Mouse (Mus musculus): ENCODE data around the gene Nuak1. TPM values are rescaled to one million over a fixed set of nuclear protein-coding genes. Genes with fewer than 3 reads are reported as not detected.

The Nuak1 gene
- polyA plus RNA-seq, 1 experiment: 5.7 TPM

GRCm38 (mm10) chr10:84465511-84465910 is 25.1 kb upstream of the Nuak1 start:
- Histone ChIP-seq H3K4me3 (ENCODE audit: control insufficient read depth, insufficient read depth, low read length) (no peak overlapping the region), H3K27me3 (ENCODE audit: control insufficient read depth, insufficient read depth, low read length) (no peaks in the 10 kb centered on the region), H3K36me3 (ENCODE audit: control insufficient read depth, insufficient read depth, low read length) (no peaks in the 10 kb centered on the region), H3K4me1 (replicated peaks; ENCODE audit: control insufficient read depth, insufficient read depth, low read length) (no peaks in the 10 kb centered on the region), H3K27ac (ENCODE audit: control insufficient read depth, insufficient read depth, low read length) (no peak overlapping the region)
- no peak for TF ChIP-seq POLR2A (IDR thresholded peaks at IDR 0.05; ENCODE audit: control insufficient read depth, extremely low read depth, insufficient read depth, low read length, poor library complexity)
- no peak for TF ChIP-seq CTCF (IDR thresholded peaks at IDR 0.05; ENCODE audit: borderline replicate concordance, control insufficient read depth, extremely low read depth, insufficient read depth, low read length, poor library complexity)
- 92% methylated on average over 4 of the region's 4 CpGs for WGBS
- DNase-seq: no peak

GRCm38 (mm10) chr10:84460420-84461101 is 20.2 kb upstream of the Nuak1 start:
- no peaks in the 10 kb centered on the region for H3K4me1 ChIP-seq (replicated peaks; ENCODE audit: control insufficient read depth, insufficient read depth, low read length)
- no peaks in the 10 kb centered on the region for H3K27me3 ChIP-seq (ENCODE audit: control insufficient read depth, insufficient read depth, low read length)
- TF ChIP-seq CTCF (IDR thresholded peaks at IDR 0.05; ENCODE audit: borderline replicate concordance, control insufficient read depth, extremely low read depth, insufficient read depth, low read length, poor library complexity) (no peak), POLR2A (IDR thresholded peaks at IDR 0.05; ENCODE audit: control insufficient read depth, extremely low read depth, insufficient read depth, low read length, poor library complexity) (no peak)
- 83% methylated on average over 8 of the region's 8 CpGs for WGBS
- H3K4me3 ChIP-seq (ENCODE audit: control insufficient read depth, insufficient read depth, low read length): no peak overlapping the region
- H3K27ac ChIP-seq (ENCODE audit: control insufficient read depth, insufficient read depth, low read length): no peak overlapping the region
- no peaks in the 10 kb centered on the region for H3K36me3 ChIP-seq (ENCODE audit: control insufficient read depth, insufficient read depth, low read length)
- no peak for DNase-seq

DNA sequence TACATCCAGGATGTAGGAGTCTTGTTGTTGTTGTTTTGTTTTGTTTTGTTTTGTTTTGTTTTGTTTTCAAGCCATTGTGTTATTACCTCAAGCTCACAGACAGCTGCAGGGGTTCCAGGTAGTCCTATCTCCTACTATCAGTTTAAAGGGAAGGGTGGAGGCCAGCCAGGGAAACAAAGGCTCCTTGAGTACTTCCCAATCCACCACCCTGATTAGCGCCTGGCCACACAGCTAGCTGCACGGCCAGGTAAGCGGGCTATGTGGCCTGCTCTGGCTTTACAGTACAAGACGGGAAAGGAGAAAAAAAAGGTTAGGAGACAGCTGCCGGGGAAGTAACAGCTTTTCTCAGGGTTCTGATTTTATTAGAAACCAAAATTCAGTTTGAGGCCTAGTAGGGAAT is 17.7 kb upstream of the Nuak1 start:
- Histone ChIP-seq H3K4me1 (replicated peaks; ENCODE audit: control insufficient read depth, insufficient read depth, low read length) (no peaks in the 10 kb centered on the region), H3K27ac (ENCODE audit: control insufficient read depth, insufficient read depth, low read length) (no peak overlapping the region), H3K4me3 (ENCODE audit: control insufficient read depth, insufficient read depth, low read length) (no peak overlapping the region), H3K36me3 (ENCODE audit: control insufficient read depth, insufficient read depth, low read length) (no peaks in the 10 kb centered on the region), H3K27me3 (ENCODE audit: control insufficient read depth, insufficient read depth, low read length) (no peaks in the 10 kb centered on the region)
- TF ChIP-seq CTCF (IDR thresholded peaks at IDR 0.05; ENCODE audit: borderline replicate concordance, control insufficient read depth, extremely low read depth, insufficient read depth, low read length, poor library complexity) (no peak), POLR2A (IDR thresholded peaks at IDR 0.05; ENCODE audit: control insufficient read depth, extremely low read depth, insufficient read depth, low read length, poor library complexity) (no peak)
- WGBS: 89% methylated on average over 5 of the region's 5 CpGs
- DNase-seq: no peak

GRCm38 (mm10) chr10:84457539-84457938 is 17.1 kb upstream of the Nuak1 start:
- 92% methylated on average over 9 of the region's 9 CpGs for WGBS
- DNase-seq: no peak
- H3K4me3 ChIP-seq (ENCODE audit: control insufficient read depth, insufficient read depth, low read length): no peak overlapping the region
- no peak overlapping the region for H3K27ac ChIP-seq (ENCODE audit: control insufficient read depth, insufficient read depth, low read length)
- no peaks in the 10 kb centered on the region for H3K27me3 ChIP-seq (ENCODE audit: control insufficient read depth, insufficient read depth, low read length)
- H3K36me3 ChIP-seq (ENCODE audit: control insufficient read depth, insufficient read depth, low read length): no peaks in the 10 kb centered on the region
- no peak for TF ChIP-seq CTCF (IDR thresholded peaks at IDR 0.05; ENCODE audit: borderline replicate concordance, control insufficient read depth, extremely low read depth, insufficient read depth, low read length, poor library complexity)
- no peak for TF ChIP-seq POLR2A (IDR thresholded peaks at IDR 0.05; ENCODE audit: control insufficient read depth, extremely low read depth, insufficient read depth, low read length, poor library complexity)
- no peaks in the 10 kb centered on the region for H3K4me1 ChIP-seq (replicated peaks; ENCODE audit: control insufficient read depth, insufficient read depth, low read length)

DNA sequence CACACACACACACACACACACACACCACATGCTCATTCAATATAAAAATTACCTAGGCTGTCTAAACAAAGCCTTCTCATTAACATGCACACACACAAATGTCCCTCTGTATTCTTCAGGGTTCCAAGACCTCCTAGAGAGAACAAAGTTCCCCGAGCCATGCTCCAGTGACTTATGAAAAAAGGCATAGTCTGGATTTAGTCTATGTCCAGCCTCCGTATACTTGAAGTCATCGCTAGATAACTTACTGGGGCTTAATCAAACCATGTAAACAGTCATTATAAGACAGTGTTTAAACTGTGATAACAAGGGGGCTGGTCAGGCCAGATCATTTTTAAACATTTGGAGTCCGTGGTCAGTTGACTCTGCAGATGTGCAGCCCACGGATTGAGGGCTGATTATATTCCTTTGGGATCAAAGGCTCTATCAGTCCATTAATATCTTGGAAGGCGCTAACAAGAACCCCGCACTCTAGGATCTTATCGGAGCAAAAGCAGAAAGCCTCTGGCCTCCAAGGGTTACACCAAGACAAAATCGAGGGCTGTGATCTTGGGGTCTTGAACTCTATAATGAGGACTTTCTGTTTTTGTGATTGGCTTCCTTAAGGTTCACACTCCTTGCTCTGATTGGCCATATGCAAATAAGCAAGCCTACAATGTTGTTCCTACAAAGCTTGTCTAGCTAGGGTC is 16.4 kb upstream of the Nuak1 start:
- DNase-seq: no peak
- TF ChIP-seq POLR2A (IDR thresholded peaks at IDR 0.05; ENCODE audit: control insufficient read depth, extremely low read depth, insufficient read depth, low read length, poor library complexity): no peak
- TF ChIP-seq CTCF (IDR thresholded peaks at IDR 0.05; ENCODE audit: borderline replicate concordance, control insufficient read depth, extremely low read depth, insufficient read depth, low read length, poor library complexity): no peak
- Histone ChIP-seq H3K4me3 (ENCODE audit: control insufficient read depth, insufficient read depth, low read length) (no peak overlapping the region), H3K36me3 (ENCODE audit: control insufficient read depth, insufficient read depth, low read length) (no peaks in the 10 kb centered on the region), H3K27me3 (ENCODE audit: control insufficient read depth, insufficient read depth, low read length) (no peaks in the 10 kb centered on the region), H3K4me1 (replicated peaks; ENCODE audit: control insufficient read depth, insufficient read depth, low read length) (no peaks in the 10 kb centered on the region), H3K27ac (ENCODE audit: control insufficient read depth, insufficient read depth, low read length) (no peak overlapping the region)
- 92% methylated on average over 9 of the region's 9 CpGs for WGBS

GRCm38 (mm10) chr10:84451883-84452282 is 11.5 kb upstream of the Nuak1 start:
- WGBS: 90% methylated on average over 4 of the region's 4 CpGs
- Histone ChIP-seq H3K4me1 (replicated peaks; ENCODE audit: control insufficient read depth, insufficient read depth, low read length) (no peaks in the 10 kb centered on the region), H3K27me3 (ENCODE audit: control insufficient read depth, insufficient read depth, low read length) (no peaks in the 10 kb centered on the region), H3K27ac (ENCODE audit: control insufficient read depth, insufficient read depth, low read length) (no peak overlapping the region), H3K4me3 (ENCODE audit: control insufficient read depth, insufficient read depth, low read length) (no peak overlapping the region), H3K36me3 (ENCODE audit: control insufficient read depth, insufficient read depth, low read length) (no peaks in the 10 kb centered on the region)
- TF ChIP-seq POLR2A (IDR thresholded peaks at IDR 0.05; ENCODE audit: control insufficient read depth, extremely low read depth, insufficient read depth, low read length, poor library complexity) (no peak), CTCF (IDR thresholded peaks at IDR 0.05; ENCODE audit: borderline replicate concordance, control insufficient read depth, extremely low read depth, insufficient read depth, low read length, poor library complexity) (no peak)
- DNase-seq: no peak

All from thymus, adult 2 months (tissue).